Mouse (Mus musculus) lung, adult 2 months (tissue): ENCODE data around the gene App. TPM values are rescaled to one million over a fixed set of nuclear protein-coding genes. Genes with fewer than 3 reads are reported as not detected.
A peak's percentile ranks its signal among the peaks of the same experiment; 100 is the strongest.

ENCODE experiments used
- DNase-seq: peaks from one replicate; pipeline ENCODE4 v3.0.0; 2022
- H3K4me1 ChIP-seq: fragments of 200-500 bp; 2 replicates; pipeline ENCODE4 v1.6.1; 2011; ENCODE audit warnings: low read length; ENCODE audit not compliant: control insufficient read depth, insufficient read depth
- H3K4me3 ChIP-seq: fragments of 200-500 bp; replicated peaks from 2 replicates; pipeline ENCODE3; 2011; ENCODE audit warnings: low read depth, mild to moderate bottlenecking, control low read depth, low read length; ENCODE audit errors: extremely low read depth
- CTCF ChIP-seq: fragments of 200-500 bp; IDR thresholded peaks from 2 replicates; pipeline ENCODE4 v1.5.1; 2011; ENCODE audit warnings: mild to moderate bottlenecking, low read length, control low read depth; ENCODE audit not compliant: insufficient read depth
- POLR2A ChIP-seq: fragments of 200-500 bp; IDR thresholded peaks from 2 replicates; pipeline ENCODE4 v1.6.1; 2011; ENCODE audit warnings: low read depth, mild to moderate bottlenecking, control low read depth, low read length, borderline replicate concordance; ENCODE audit errors: extremely low read depth
- WGBS: fragments of 180-500 bp; shearing (Covaris S2); methylation state at CpG from one replicate; pipeline ENCODE4 v1.1.7; 2018; 5-methylcytosine and 5-hydroxymethylcytosine counted together
- polyA plus RNA-seq: library from polyadenylated mRNA; depleted of rRNA; stranded (reverse); fragments of >200 nt; gene quantifications from 2 replicates; pipeline ENCODE4 v1.2.3, GENCODE M21; 2012

The App gene
- polyA plus RNA-seq, 1 experiment, result 650 TPM

DNA sequence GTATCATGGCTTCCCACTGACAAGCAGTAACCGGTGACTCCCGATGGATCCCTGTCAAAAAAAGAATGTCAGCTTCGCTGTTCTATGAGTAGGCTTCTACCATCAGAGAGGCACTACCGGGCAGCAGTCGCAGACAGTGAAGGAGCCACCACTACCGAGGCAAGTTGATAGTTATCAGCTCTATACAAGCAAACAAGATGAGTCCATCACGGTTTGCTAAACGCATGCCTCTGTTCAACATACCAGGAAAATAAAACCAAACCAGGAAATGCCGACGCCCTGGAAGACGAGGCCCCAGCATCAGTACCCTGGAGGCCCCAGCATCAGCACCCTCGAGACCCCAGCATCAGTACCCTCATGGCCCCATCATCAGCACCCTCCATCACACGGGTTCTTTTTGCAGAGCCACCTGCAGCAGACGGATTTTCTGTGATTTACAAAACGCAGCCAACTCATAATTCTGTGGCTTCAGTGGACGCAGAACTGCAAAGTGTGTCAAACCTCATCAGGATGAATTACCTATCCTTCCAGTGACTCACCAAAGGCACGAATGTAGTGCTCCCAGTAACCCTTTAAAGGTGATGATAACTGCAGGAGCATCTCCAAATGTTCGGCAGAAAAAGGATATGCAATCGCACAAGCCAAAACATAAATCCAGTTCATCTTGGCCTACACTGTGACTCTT is 2.6 kb downstream of the App start:
- TF ChIP-seq POLR2A, result no peak
- TF ChIP-seq CTCF, result no peak
- Histone ChIP-seq H3K4me3 (no peak overlapping the region), H3K4me1 (peaks cover 26% of the 10 kb centered on the region)
- WGBS, result 27% methylated on average over 19 of the region's 19 CpGs
- DNase-seq, result no peak

DNA sequence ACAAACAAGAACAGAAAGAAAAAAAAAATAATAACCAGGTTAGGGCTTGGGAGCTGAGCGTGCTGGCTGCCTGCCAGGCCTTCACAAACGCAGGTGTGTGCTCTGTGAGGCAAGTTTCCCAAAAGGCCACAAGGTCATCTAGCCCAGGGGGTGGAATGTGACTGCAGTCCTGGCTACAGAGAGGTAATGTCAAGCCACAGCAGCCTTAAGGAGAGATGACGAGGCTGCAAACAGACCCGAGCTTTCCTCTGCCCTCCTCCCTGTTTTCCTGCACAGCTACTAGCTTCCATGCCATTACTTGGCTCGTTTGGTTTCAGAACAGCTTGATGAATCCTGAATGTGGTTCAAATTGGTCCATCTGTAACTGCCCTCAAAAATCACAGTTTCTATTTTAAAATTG is 4.7 kb downstream of the App start:
- H3K4me3 ChIP-seq, result no peak overlapping the region
- peaks cover 24% of the 10 kb centered on the region for H3K4me1 ChIP-seq
- 29% methylated on average over 5 of the region's 5 CpGs for WGBS
- peak; percentile 26 for DNase-seq
- TF ChIP-seq CTCF (no peak), POLR2A (no peak)

DNA sequence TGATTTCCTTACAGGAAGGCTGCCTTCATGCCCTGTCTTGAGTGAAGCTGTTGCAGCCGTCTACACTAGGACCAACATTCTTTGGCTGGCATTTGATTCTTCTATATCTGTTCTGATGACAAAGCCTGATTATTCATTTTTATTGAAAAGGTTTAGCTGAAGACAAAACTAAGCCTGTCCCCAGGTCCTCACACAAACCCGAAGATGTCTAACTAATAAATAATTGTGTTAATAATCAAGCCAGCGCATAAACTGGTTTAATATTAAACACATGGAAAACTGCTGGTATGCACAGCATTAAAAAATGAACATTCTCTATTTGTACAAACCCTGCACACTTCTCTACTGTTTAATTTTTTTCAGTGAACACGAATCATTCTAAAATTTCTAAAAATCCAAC is 7.4 kb downstream of the App start:
- WGBS, result 57% methylated on average over 4 of the region's 4 CpGs
- no peak for DNase-seq
- Histone ChIP-seq H3K4me1 (peaks cover 24% of the 10 kb centered on the region), H3K4me3 (no peak overlapping the region)
- TF ChIP-seq POLR2A (no peak), CTCF (no peak)

DNA sequence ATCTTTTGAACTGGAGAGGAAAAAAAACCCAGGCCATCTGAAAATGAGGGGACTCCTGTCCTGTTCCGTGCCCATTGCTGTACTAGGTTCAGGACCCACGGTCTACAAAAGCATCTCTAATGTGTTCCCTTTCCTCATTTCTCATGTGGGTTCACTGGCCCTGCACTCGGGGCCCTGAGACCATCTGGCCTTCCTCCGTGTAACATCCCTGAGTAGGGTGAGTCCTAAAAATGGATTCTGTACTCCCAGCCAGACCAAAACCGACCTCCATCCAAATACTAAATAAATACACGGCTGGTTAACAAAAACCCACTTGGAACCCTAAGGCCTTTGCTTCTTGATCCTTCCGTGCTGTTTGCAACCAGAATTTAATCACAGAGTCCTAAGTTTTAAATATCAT is 7.9 kb downstream of the App start:
- no peak for TF ChIP-seq POLR2A
- no peak for TF ChIP-seq CTCF
- Histone ChIP-seq H3K4me1 (peaks cover 18% of the 10 kb centered on the region), H3K4me3 (no peak overlapping the region)
- 55% methylated on average over 7 of the region's 7 CpGs for WGBS
- no peak for DNase-seq

DNA sequence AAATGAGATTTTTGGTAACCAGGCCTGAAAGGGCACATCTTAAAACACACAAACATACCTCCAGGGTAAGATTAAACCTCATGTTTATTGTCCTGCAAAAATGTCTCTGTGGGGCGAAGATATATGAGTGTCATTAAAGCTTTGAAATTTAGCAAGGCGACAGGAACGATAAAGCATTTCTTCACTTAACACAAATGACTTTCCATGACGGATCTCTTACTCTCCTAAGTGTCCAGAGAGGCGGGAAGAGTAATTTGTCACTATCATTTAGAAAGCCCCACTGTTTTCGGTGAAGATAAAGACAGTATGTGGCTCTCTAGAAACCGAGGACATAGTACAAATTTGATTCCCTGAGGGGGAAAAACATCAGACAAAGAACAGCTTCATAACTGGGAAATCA is 8.4 kb downstream of the App start:
- no peak overlapping the region for H3K4me3 ChIP-seq
- WGBS, result 67% methylated on average over 7 of the region's 7 CpGs
- no peak for DNase-seq
- H3K4me1 ChIP-seq, result peaks cover 18% of the 10 kb centered on the region
- no peak for TF ChIP-seq CTCF
- TF ChIP-seq POLR2A, result no peak

DNA sequence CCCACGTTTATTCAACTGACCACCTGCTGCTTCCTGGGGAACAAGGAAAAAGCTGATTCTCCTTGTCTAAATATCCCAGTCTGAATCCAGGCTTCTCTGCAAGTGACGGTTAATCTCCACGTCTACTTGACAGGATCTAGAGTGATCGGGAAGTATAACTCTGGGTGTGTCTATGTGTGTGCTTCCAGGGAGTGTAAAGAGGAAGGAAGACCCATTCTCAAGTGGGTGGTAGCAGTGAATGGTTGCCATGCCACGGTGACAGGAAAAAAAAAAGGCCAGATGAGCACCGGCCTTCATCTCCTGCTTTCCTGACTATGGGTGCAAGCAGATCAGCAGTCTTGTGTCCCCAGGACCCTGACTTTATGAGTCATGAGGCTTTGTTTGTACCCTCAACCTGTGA is 10.8 kb downstream of the App start:
- no peak for DNase-seq
- Histone ChIP-seq H3K4me3 (no peak overlapping the region), H3K4me1 (peaks cover 8% of the 10 kb centered on the region)
- TF ChIP-seq POLR2A (no peak), CTCF (no peak)
- WGBS, result 35% methylated on average over 6 of the region's 6 CpGs

DNA sequence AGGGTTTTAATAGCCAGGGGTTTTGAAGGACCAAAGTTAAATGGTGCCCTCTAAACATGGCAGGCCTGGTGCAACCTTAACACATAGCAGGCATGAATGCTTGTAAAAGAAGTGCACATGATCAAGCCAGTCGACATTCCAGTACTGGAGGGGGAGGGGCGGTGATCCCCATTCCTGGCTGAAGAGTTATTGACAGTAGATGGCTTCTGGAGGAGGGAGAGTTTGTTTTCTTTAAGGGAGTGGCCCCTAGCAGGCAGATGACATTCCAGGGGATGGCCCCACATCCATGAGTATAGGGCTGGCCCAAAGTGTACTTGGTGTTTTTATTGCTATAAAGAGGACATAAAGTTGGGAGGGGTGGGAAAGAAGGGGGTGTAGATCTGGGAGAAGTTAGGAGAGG is 13.4 kb downstream of the App start:
- TF ChIP-seq POLR2A (no peak), CTCF (no peak)
- 46% methylated on average over 2 of the region's 2 CpGs for WGBS
- DNase-seq, result no peak

DNA sequence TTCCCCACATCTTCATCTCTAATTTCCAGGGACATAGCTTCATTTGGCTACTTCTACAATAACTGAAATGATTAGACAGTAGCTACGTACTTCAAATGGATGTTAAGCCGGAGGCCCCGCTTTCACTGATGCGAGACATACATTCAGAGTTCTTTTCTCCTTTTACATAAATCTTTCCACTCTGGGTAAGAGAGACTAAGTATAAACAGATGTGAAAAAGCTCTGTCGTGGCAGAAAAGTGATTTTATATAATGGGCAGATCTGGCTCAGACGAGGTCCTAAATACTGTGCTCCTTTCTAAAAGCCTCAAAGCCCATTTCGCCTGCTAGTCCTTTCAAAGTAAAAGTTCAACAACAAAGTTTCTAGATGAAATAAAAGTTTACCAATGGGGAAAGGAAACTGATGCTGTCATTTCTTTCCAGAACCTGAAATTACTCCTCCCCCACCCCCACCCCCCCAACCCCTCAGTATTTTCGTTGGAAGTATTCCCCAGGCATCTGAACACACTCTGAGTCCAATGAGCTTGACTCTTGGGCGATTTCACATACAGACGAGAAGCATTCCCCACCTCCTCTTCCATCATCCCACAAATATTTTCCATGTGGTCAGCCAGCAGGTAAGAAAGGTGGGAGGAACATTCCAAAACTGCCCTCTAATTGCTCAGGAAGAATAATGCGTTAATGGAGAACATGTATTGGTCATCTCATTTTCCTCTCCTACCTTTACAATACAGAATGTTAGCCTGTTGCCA is 15.6 kb downstream of the App start:
- Histone ChIP-seq H3K4me1 (peaks cover 14% of the 10 kb centered on the region), H3K4me3 (no peak overlapping the region)
- no peak for DNase-seq
- no peak for TF ChIP-seq CTCF
- no peak for TF ChIP-seq POLR2A
- WGBS, result 65% methylated on average over 11 of the region's 11 CpGs

More for the DNA sequence above, 13.4 kb downstream of the App start:
- Histone ChIP-seq H3K4me1 (peaks cover 11% of the 10 kb centered on the region), H3K4me3 (no peak overlapping the region)

DNA sequence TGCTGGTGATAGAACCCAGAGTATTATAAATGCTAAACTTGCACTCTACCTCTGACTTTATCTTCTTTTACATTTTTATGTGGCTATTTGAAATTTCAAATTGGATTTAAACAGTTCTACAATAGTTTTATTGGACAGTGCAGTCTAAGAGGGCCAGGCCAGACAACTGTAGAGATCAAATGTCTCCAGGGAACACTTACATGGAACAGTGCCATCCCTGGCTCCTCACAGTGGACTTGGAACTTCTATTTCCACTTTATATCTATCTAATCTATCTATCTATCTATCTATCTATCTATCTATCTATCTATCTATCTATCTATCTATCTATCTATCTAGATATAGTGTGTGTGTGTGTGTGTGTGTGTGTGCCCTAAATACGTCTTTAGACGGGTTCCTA is 16.4 kb downstream of the App start:
- 81% methylated on average over 2 of the region's 2 CpGs for WGBS
- TF ChIP-seq POLR2A (no peak), CTCF (no peak)
- peaks cover 16% of the 10 kb centered on the region for H3K4me1 ChIP-seq
- DNase-seq, result no peak
- H3K4me3 ChIP-seq, result no peak overlapping the region

DNA sequence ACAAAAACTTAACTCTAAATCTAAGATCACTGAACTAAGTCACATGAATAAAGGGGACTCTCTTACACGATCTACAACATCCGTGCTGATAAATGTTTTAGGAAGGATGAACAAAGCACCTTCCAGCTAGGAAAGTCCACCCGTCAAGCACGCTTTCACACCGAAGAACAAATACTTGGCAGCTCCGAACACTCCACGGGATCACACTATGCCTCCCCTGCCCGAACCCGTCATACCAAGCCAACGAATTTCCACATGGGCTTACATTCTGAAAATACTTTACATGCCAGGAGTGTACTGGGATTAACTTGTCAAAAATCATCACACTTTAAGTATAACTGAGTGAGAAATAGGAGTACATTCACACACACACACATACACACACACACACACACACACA is 17.7 kb downstream of the App start:
- 40% methylated on average over 10 of the region's 10 CpGs for WGBS
- TF ChIP-seq POLR2A (no peak), CTCF (no peak)
- Histone ChIP-seq H3K4me3 (no peak overlapping the region), H3K4me1 (peaks cover 22% of the 10 kb centered on the region)
- no peak for DNase-seq
